Mouse (Mus musculus) CH12.LX (cell line): Measurements from ENCODE around the gene Ccdc86. TPM values are rescaled to one million over a fixed set of nuclear protein-coding genes. Genes with fewer than 3 reads are reported as not detected.
A peak's percentile ranks its signal among the peaks of the same experiment; 100 is the strongest.

Experiments used
- DNase-seq: peaks from one replicate; pipeline ENCODE4 v3.0.0-alpha.2; 2013; ENCODE audit errors: extremely low read depth
- H3K27ac ChIP-seq: 2 replicates; pipeline ENCODE4 v1.5.1; 2012; ENCODE audit warnings: low read depth, mild to moderate bottlenecking, control low read depth, moderate library complexity; ENCODE audit not compliant: insufficient read depth
- H3K27me3 ChIP-seq: replicated peaks from 2 replicates; pipeline ENCODE3; 2012; ENCODE audit warnings: inconsistent platforms
- H3K36me3 ChIP-seq, 2 experiments: replicated peaks in 1 of 2; 2 replicates each; pipeline versions ENCODE3 to v1.6.1; 2012; ENCODE audit warnings: inconsistent platforms in 1 of 2, low read length in 1 of 2, mild to moderate bottlenecking in 1 of 2, mixed read lengths in 1 of 2, moderate library complexity in 1 of 2; ENCODE audit not compliant: control insufficient read depth in 1 of 2, insufficient read depth in 1 of 2
- H3K4me1 ChIP-seq, 2 experiments: 2 replicates each; pipeline ENCODE4 v1.6.1; 2012; ENCODE audit warnings: inconsistent platforms in 1 of 2, moderate library complexity in 1 of 2; ENCODE audit not compliant: insufficient read depth in 2 of 2, control insufficient read depth in 1 of 2
- H3K4me2 ChIP-seq: 2 replicates; pipeline ENCODE4 v1.6.1; 2012; ENCODE audit warnings: low read depth, mild to moderate bottlenecking, control low read depth; ENCODE audit not compliant: poor library complexity, insufficient read depth, severe bottlenecking
- H3K4me3 ChIP-seq, 3 experiments: fragments of 150-350 bp in 1 of 3; sonication (generic) in 1 of 3; replicated peaks in 1 of 3; 2 replicates each; pipeline versions ENCODE3 to v1.5.1; 2011 to 2012; ENCODE audit warnings: low read depth in 2 of 3, low read length in 2 of 3, mild to moderate bottlenecking in 2 of 3, moderate library complexity in 2 of 3, control low read depth in 1 of 3, improper control_type of control experiment in 1 of 3, inconsistent platforms in 1 of 3, mixed read lengths in 1 of 3; ENCODE audit not compliant: poor library complexity in 1 of 3
- H3K79me2 ChIP-seq: replicated peaks from 2 replicates; pipeline ENCODE4 v1.6.1; 2012; ENCODE audit warnings: mild to moderate bottlenecking, moderate library complexity; ENCODE audit not compliant: control insufficient read depth, poor library complexity, insufficient read depth, severe bottlenecking; ENCODE audit errors: extremely low read depth
- H3K9ac ChIP-seq: 2 replicates; pipeline ENCODE4 v1.6.1; 2012; ENCODE audit warnings: low read depth, mild to moderate bottlenecking, control low read depth, moderate library complexity; ENCODE audit not compliant: insufficient read depth
- H3K9me3 ChIP-seq: replicated peaks from 2 replicates; pipeline ENCODE3; 2012; ENCODE audit warnings: low read length, inconsistent platforms, mixed read lengths
- BHLHE40 ChIP-seq: IDR thresholded peaks from 2 replicates; pipeline ENCODE4 v1.6.1; 2011; ENCODE audit warnings: mild to moderate bottlenecking, low read depth, low read length, improper control_type of control experiment
- CTCF ChIP-seq, 2 experiments: IDR thresholded peaks in 1 of 2; conservative IDR thresholded peaks in 1 of 2; 2 replicates each; pipeline ENCODE4 v1.5.1; 2011 to 2012; ENCODE audit warnings: low read depth in 2 of 2, low read length in 2 of 2, improper control_type of control experiment in 1 of 2, inconsistent platforms in 1 of 2, mild to moderate bottlenecking in 1 of 2, moderate library complexity in 1 of 2
- E2F4 ChIP-seq: IDR thresholded peaks from 2 replicates; pipeline ENCODE4 v1.6.1; 2011; ENCODE audit warnings: low read depth, low read length, improper control_type of control experiment; ENCODE audit not compliant: insufficient replicate concordance
- ETS1 ChIP-seq: conservative IDR thresholded peaks from 2 replicates; pipeline ENCODE4 v1.6.1; 2012; ENCODE audit warnings: low read depth, mild to moderate bottlenecking, inconsistent platforms, low read length, improper control_type of control experiment, moderate library complexity
- GABPA ChIP-seq: IDR thresholded peaks from 2 replicates; pipeline ENCODE4 v1.6.1; 2012; ENCODE audit warnings: low read depth, low read length, improper control_type of control experiment, inconsistent platforms; ENCODE audit not compliant: insufficient replicate concordance
- HCFC1 ChIP-seq: IDR thresholded peaks from 2 replicates; pipeline ENCODE4 v1.6.1; 2012; ENCODE audit warnings: low read depth, mild to moderate bottlenecking, inconsistent platforms, low read length, improper control_type of control experiment
- IRF4 ChIP-seq: IDR thresholded peaks from 2 replicates; pipeline ENCODE4 v1.6.1; 2014; ENCODE audit warnings: low read depth, mild to moderate bottlenecking, inconsistent platforms, low read length, improper control_type of control experiment
- JUN ChIP-seq: IDR thresholded peaks from 2 replicates; pipeline ENCODE4 v1.6.1; 2011; ENCODE audit warnings: low read depth, mild to moderate bottlenecking, low read length, improper control_type of control experiment, moderate library complexity; ENCODE audit not compliant: insufficient read depth
- JUND ChIP-seq: conservative IDR thresholded peaks from 2 replicates; pipeline ENCODE4 v1.6.1; 2011; ENCODE audit warnings: low read depth, low read length, improper control_type of control experiment
- MAFK ChIP-seq: IDR thresholded peaks from 2 replicates; pipeline ENCODE4 v1.6.1; 2011; ENCODE audit warnings: low read length, improper control_type of control experiment; ENCODE audit not compliant: insufficient replicate concordance
- MAX ChIP-seq: IDR thresholded peaks from 2 replicates; pipeline ENCODE4 v1.6.1; 2011; ENCODE audit warnings: low read length, improper control_type of control experiment
- MEF2A ChIP-seq: IDR thresholded peaks from 2 replicates; pipeline ENCODE4 v1.6.1; 2014; ENCODE audit warnings: low read depth, mild to moderate bottlenecking, inconsistent platforms, low read length, improper control_type of control experiment, borderline replicate concordance
- MXI1 ChIP-seq: IDR thresholded peaks from 2 replicates; pipeline ENCODE4 v1.6.1; 2011; ENCODE audit warnings: mild to moderate bottlenecking, low read depth, low read length, improper control_type of control experiment
- MYC ChIP-seq: IDR thresholded peaks from 2 replicates; pipeline ENCODE4 v1.6.1; 2011; ENCODE audit warnings: low read depth, mild to moderate bottlenecking, improper control_type of control experiment, low read length
- NELFE ChIP-seq: IDR thresholded peaks from 2 replicates; pipeline ENCODE4 v1.6.1; 2011; ENCODE audit warnings: low read depth, low read length, improper control_type of control experiment
- NRF1 ChIP-seq: IDR thresholded peaks from 2 replicates; pipeline ENCODE4 v1.6.1; 2014; ENCODE audit warnings: low read depth, mild to moderate bottlenecking, inconsistent platforms, low read length, improper control_type of control experiment, moderate library complexity
- PAX5 ChIP-seq: IDR thresholded peaks from 2 replicates; pipeline ENCODE4 v1.6.1; 2012; ENCODE audit warnings: low read length, inconsistent platforms, mixed read lengths
- POLR2A ChIP-seq: IDR thresholded peaks from 2 replicates; pipeline ENCODE4 v1.6.1; 2011; ENCODE audit warnings: low read depth, mild to moderate bottlenecking, improper control_type of control experiment, low read length
- POLR2AphosphoS2 ChIP-seq: IDR thresholded peaks from 2 replicates; pipeline ENCODE4 v1.6.1; 2011; ENCODE audit warnings: low read depth, low read length, improper control_type of control experiment
- RAD21 ChIP-seq: IDR thresholded peaks from 2 replicates; pipeline ENCODE4 v1.6.1; 2011; ENCODE audit warnings: low read depth, mild to moderate bottlenecking, low read length, improper control_type of control experiment, moderate library complexity
- RCOR1 ChIP-seq: conservative IDR thresholded peaks from 2 replicates; pipeline ENCODE4 v1.6.1; 2012; ENCODE audit warnings: low read depth, mild to moderate bottlenecking, inconsistent platforms, low read length, improper control_type of control experiment
- SIN3A ChIP-seq: IDR thresholded peaks from 2 replicates; pipeline ENCODE4 v1.6.1; 2012; ENCODE audit warnings: low read length, improper control_type of control experiment, inconsistent platforms
- SMC3 ChIP-seq: IDR thresholded peaks from 2 replicates; pipeline ENCODE4 v1.6.1; 2011; ENCODE audit warnings: low read depth, low read length, improper control_type of control experiment
- TBP ChIP-seq: conservative IDR thresholded peaks from 2 replicates; pipeline ENCODE4 v1.6.1; 2011; ENCODE audit warnings: low read depth, low read length, improper control_type of control experiment
- TCF12 ChIP-seq: IDR thresholded peaks from 2 replicates; pipeline ENCODE4 v1.6.1; 2014; ENCODE audit warnings: low read depth, mild to moderate bottlenecking, inconsistent platforms, low read length, improper control_type of control experiment
- UBTF ChIP-seq: IDR thresholded peaks from 2 replicates; pipeline ENCODE4 v1.6.1; 2012; ENCODE audit warnings: low read depth, mild to moderate bottlenecking, inconsistent platforms, low read length, improper control_type of control experiment, moderate library complexity
- USF1 ChIP-seq: IDR thresholded peaks from 2 replicates; pipeline ENCODE4 v1.6.1; 2014; ENCODE audit warnings: low read depth, mild to moderate bottlenecking, inconsistent platforms, low read length, improper control_type of control experiment
- USF2 ChIP-seq: conservative IDR thresholded peaks from 2 replicates; pipeline ENCODE4 v1.6.1; 2011; ENCODE audit warnings: low read depth, low read length, improper control_type of control experiment
- ZC3H11A ChIP-seq: IDR thresholded peaks from 2 replicates; pipeline ENCODE4 v1.6.1; 2012; ENCODE audit warnings: low read depth, mild to moderate bottlenecking, inconsistent platforms, low read length, improper control_type of control experiment
- ZKSCAN1 ChIP-seq: IDR thresholded peaks from 2 replicates; pipeline ENCODE4 v1.6.1; 2012; ENCODE audit warnings: low read depth, inconsistent platforms, low read length, improper control_type of control experiment, borderline replicate concordance
- ZMIZ1 ChIP-seq: IDR thresholded peaks from 2 replicates; pipeline ENCODE4 v1.6.1; 2012; ENCODE audit warnings: low read depth, mild to moderate bottlenecking, inconsistent platforms, low read length, improper control_type of control experiment
- dilution Hi-C: fragments of 300-500 bp; cut with MboI; formaldehyde crosslinking; loops from 2 replicates; pipeline ENCODE4 v1.14.3; 2020; ENCODE audit warnings: low sequenced_read_pairs; ENCODE audit not compliant: extremely low pct_unique_long_range_greater_than_20kb, extremely low pct_ligation_motif_present
- in situ Hi-C: fragments of 300-500 bp; cut with MboI; formaldehyde crosslinking; loops from 3 replicates; pipeline ENCODE4 v1.14.3; 2019; ENCODE audit warnings: low sequenced_read_pairs, low pct_ligation_motif_present, low pct_unique_long_range_greater_than_20kb, mixed read lengths
- polyA plus RNA-seq: library from polyadenylated mRNA; unstranded; fragments of >175 nt; gene quantifications from 2 replicates; pipeline ENCODE4 v1.2.1, GENCODE M21; 2012; ENCODE audit warnings: low read depth; ENCODE audit not compliant: insufficient read length
- total RNA-seq, 2 experiments: library from RNA; depleted of rRNA; stranded (reverse); fragments of 300-350 nt in 1 of 2; fragments of >200 nt in 1 of 2; gene quantifications; 2 replicates each; pipeline ENCODE4 v1.2.3; 2012 to 2014

Ccdc86 gene
- total and polyA plus RNA-seq, 3 experiments, result 9.5 to 44.8 (median 10.8) TPM

DNA sequence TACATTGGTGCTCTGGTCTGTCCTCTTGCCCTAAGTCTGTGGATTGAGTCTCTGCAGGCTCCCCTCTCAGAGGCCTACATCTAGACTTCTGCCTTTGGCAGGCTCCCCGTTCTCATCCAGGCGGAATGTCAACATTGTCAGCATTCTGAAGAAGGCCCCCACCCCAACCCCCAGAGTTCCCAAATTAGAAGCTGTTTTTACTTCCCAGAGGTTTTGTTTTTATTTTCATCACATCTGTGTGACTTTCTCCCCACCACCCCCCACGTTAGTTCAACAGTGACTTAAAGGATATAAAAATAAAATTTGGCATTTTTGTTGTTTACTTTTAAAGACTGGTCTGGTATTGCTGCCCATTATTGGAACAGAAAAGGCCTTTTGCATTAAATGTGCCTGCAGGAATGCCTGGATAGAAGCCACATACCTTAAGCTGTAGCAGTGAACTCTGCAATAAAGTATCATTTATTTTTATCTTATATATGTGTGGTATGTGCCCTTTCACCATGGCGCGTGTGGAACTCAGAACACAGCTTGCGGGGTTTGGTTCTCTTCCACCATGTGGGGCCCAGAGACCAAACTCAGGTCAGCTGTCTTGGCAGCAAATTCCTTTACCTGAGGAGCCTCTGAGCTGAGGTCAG, 39.9 kb downstream of the Ccdc86 start:
- Histone ChIP-seq H3K79me2 (no peaks in the 10 kb centered on the region), H3K36me3 (peaks cover 35 to 59% of the 10 kb centered on the region in 2 experiments), H3K4me3 (no peak overlapping the region), H3K4me2 (no peak overlapping the region), H3K9ac (no peak overlapping the region), H3K27me3 (no peaks in the 10 kb centered on the region), H3K4me1 (peaks cover under 1 to 6% of the 10 kb centered on the region in 2 experiments; a peak in 3 of 4 replicates), H3K27ac (no peak overlapping the region), H3K9me3 (no peaks in the 10 kb centered on the region)
- no peak for DNase-seq
- TF ChIP-seq JUN, result no peak
- no peak for TF ChIP-seq IRF4
- TF ChIP-seq ZMIZ1, result no peak
- no peak for TF ChIP-seq NRF1
- no peak for TF ChIP-seq BHLHE40
- TF ChIP-seq E2F4, result no peak
- no peak for TF ChIP-seq MEF2A
- TF ChIP-seq MXI1, result no peak
- TF ChIP-seq SIN3A, result no peak
- TF ChIP-seq MAX, result no peak
- TF ChIP-seq TCF12, result no peak
- TF ChIP-seq ZKSCAN1, result no peak
- TF ChIP-seq USF1, result no peak
- TF ChIP-seq POLR2A, result no peak
- no peak for TF ChIP-seq PAX5
- no peak for TF ChIP-seq ETS1
- in situ Hi-C loops, result no loop called here
- dilution Hi-C loops, result no loop called here

DNA sequence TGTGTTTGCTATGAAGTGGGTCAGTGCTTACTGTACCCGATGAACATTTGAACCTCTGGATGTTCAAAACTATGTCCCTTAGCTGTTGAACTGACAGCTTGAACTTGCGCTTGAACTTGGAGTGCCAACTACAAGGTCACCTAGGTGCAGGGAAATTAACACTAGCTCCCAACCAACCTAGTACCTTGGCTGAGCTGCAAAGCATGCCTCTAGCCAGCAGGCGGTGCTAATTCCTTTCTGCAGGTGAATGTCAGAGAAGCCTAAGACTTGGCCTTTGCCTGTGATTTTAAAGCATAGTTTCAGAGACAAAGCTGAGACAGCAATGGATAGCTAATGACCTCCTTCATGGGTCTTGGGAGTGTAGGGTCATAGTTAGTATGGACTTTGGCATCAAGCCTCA, 41.2 kb downstream of the Ccdc86 start:
- no peaks in the 10 kb centered on the region for H3K27me3 ChIP-seq
- H3K4me3 ChIP-seq, result no peak overlapping the region
- in situ Hi-C loops, result no loop called here
- H3K4me1 ChIP-seq, result no peaks in the 10 kb centered on the region
- no peak overlapping the region for H3K9ac ChIP-seq
- H3K9me3 ChIP-seq, result no peaks in the 10 kb centered on the region
- dilution Hi-C loops, result no loop called here
- peak; percentile 94 to 98 for TF ChIP-seq CTCF (conservative IDR thresholded peaks at IDR 0.05 in 1 of 2, IDR thresholded peaks at IDR 0.05 in 1 of 2; ENCODE audit: low read depth in 2 of 2, low read length in 2 of 2)
- 0 out of 2 replicates have a peak, but pooled peaks have one; percentile 16 for TF ChIP-seq IRF4
- TF ChIP-seq HCFC1, result no peak
- 0 out of 2 replicates have a peak, but pooled peaks have one; percentile 39 for TF ChIP-seq MYC
- no peak for TF ChIP-seq BHLHE40
- TF ChIP-seq RAD21, result peak; percentile 89
- no peak for TF ChIP-seq PAX5
- peak; percentile 34; the same call in 1 of the 2 replicates for TF ChIP-seq POLR2AphosphoS2
- no peak for TF ChIP-seq TBP
- peak; percentile 38; the same call in 1 of the 2 replicates for TF ChIP-seq NELFE
- no peak for TF ChIP-seq MXI1
- no peak for TF ChIP-seq USF2
- no peak for TF ChIP-seq MEF2A
- no peak for TF ChIP-seq GABPA
- TF ChIP-seq ZMIZ1, result peak; percentile 36; the same call in 1 of the 2 replicates
- peak; percentile 56 for TF ChIP-seq ZC3H11A
- TF ChIP-seq UBTF, result no peak
- TF ChIP-seq NRF1, result no peak
- TF ChIP-seq ZKSCAN1, result no peak
- peak; percentile 12; the same call in 1 of the 2 replicates for TF ChIP-seq JUND
- no peak for TF ChIP-seq MAFK
- 0 out of 2 replicates have a peak, but pooled peaks have one; percentile 33 for TF ChIP-seq SIN3A
- no peak; the same call in 1 of the 2 replicates for TF ChIP-seq RCOR1
- peak; percentile 95 for TF ChIP-seq SMC3
- peak; percentile 62 for DNase-seq
- no peak overlapping the region for H3K27ac ChIP-seq
- no peak overlapping the region for H3K4me2 ChIP-seq
- H3K79me2 ChIP-seq, result no peaks in the 10 kb centered on the region
- peaks cover 48 to 72% of the 10 kb centered on the region in 2 experiments for H3K36me3 ChIP-seq
